Mouse (Mus musculus): Measurements from ENCODE around the gene Arhgef10l.
"Not testable (repeated sequence)": the region's sequence is repeated elsewhere in the genome, so short reads cannot be mapped to it uniquely, and the experiment has no call there.

Gene Arhgef10l

DNA sequence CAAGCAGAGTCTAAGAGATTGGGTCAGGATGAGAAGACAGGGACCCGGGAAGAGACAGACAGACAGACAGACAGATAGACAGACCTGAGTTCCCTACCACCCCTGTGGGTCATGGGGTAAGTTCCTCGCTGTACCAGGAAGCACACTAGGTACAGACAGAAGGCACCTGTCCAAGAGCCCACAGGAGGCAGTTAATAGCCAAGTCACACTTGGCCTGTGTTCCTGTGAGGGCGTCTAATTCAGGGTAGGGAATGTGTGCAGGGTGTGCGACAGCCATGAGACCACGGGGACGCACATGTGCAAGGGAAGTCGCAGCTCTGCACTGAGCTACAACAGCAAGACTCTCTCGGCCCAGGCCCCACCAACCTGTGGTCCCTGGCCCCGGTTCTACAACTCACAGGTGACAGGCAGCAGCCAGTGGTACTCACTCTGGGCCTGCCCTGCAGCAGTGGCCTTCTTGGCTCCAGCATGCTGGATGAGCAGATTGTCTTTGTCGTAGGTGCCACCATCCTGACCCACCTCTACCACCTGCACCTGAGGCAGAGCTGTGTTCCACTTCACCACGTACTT lies 97.8 kb downstream of the Arhgef10l start:
- DNase-seq: no peak

- DNase-seq: no peak
Observed at GRCm38 (mm10) chr4:140566785-140567184, 99.0 kb downstream of the Arhgef10l start.

DNA sequence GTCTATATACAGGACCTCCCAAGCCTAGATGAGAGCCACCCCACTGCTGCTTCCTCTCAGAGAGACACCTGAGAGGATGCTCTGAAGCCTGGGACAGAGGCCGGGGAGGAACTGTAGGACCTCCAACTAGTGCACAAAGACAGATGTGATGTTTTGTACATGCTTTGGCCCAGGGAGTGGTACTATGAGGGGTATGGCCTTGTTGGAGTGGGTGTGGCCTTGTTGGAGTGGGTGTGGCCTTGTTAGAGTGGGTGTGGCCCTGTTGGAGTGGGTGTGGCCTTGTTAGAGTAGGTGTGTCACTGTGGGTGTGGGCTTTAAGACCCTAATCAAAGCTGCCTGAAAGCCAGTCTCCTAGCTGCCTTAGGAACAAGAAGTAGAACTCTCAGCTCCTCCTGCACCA lies 101.4 kb downstream of the Arhgef10l start:
- DNase-seq: not testable (repeated sequence)

- peak; percentile 91 to 93 for DNase-seq
Observed at GRCm38 (mm10) chr4:140562461-140563178, 103.2 kb downstream of the Arhgef10l start.

DNA sequence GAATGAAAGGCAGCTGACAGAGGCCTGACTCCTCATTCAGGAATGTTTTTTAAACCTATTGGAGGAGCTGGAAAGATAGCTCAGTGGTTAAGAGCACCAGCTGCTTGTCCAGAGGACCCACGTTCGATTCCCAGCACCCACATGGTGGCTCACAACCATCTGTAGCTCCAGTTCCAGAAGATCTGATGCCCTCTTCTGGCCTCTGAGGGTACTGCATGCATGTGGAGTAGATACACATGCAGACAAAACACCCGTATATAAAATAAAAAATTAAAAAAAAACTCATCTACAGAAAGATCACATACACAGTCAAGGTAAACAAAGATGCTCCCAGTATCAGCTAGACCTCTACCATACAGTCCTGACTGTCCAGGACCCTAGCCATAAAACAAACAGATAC lies 104.1 kb downstream of the Arhgef10l start:
- DNase-seq: no peak

- no peak for DNase-seq
Observed at GRCm38 (mm10) chr4:140559862-140560261, 106.0 kb downstream of the Arhgef10l start.

DNA sequence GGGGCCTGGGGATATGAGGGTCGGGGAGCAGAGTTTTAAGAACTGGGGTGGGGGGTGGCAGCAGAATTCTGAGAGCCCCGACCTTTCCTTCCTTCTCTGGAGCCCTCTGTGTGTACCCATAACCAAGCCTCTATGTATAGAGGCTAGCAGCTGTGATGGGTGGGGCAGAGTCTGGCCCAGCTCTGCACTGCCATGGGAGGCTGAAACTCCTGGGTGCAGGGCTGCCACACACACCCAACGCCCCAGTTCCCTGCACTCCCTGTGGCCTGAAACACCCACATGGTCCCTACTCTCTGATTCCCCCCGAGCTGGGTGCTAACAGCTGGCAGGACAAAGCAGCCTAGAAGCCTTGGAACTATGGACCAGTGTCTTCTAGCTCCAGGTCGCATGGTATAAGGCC lies 107.6 kb downstream of the Arhgef10l start:
- no peak for DNase-seq

- DNase-seq: no peak
Observed at GRCm38 (mm10) chr4:140556561-140556960, 109.3 kb downstream of the Arhgef10l start.

DNA sequence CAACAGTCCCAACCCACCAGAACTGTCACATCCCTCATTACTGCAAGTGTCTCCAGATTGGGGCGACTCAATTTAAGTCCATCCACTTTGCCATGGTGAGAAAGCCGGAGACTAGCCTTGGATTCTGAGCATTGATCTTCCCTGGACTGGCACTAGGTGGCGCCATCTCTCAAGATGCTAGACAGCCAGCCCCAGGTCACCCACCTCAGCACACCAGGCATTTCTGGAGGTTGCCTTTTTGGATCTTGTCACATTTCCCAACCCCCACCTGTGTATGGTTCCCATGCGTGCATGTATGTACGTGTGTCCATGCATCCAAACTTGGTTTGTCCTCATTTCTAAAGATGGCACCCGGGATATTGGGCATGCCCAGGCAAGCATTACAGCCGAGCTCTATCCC lies 110.5 kb downstream of the Arhgef10l start:
- peak; percentile 87 to 89 for DNase-seq

DNA sequence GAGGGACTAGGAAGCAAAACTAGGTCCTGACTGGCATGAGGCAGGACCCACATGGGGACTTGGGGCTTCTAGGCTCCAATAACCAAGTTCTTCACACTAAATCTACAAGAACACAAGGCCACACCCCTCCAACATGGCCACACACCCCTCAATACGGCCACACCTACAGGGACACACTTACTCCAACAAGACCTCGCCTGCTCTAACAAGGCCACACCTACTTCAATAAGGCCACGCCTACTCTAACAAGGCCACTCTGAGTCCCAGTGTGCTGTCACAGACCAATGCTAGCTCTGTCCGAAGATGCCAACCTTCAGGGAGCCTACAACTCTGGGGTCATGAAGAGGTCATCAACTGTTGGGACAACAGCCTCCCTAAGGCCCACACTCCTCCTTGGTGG lies 111.3 kb downstream of the Arhgef10l start:
- no peak for DNase-seq

DNA sequence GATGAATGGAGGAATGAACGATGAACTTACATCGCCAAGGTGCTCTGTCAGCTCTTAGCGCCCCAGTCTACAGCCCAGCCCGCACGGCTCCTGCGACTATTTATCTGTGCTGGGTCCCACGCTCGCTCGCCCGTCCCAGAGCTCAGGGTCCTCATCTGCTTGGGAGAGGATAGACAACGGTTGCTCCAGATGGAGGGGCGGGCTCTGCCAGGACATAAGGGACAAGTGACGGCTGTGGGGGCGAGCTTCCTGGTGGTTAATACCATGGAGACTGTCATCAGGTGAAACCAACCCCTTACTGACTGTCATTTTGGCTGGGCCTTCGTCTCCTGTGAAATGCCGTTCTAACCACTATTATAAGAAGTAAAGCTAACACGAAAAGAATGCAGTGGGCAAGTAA lies 114.0 kb downstream of the Arhgef10l start:
- DNase-seq: no peak

DNA sequence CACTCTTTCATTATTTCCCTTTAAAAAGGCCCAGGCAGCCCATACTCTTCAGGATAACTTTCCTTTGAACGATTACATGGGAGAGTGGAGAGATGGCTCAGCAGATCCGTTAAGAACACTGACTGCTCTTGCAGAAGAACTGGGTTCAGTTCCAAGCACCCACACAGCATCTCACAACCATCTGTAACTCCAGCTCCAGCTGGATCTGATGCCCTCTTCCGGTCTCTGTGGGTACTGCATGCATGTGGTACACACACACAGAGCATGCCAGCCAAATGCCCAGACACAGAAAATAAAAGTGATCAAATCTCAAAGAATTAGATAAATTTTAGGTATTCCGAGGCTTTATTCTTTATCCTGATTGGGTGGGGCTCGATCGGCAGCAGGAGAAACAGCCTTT lies 115.1 kb downstream of the Arhgef10l start:
- peak; percentile 51 to 70 for DNase-seq

DNA sequence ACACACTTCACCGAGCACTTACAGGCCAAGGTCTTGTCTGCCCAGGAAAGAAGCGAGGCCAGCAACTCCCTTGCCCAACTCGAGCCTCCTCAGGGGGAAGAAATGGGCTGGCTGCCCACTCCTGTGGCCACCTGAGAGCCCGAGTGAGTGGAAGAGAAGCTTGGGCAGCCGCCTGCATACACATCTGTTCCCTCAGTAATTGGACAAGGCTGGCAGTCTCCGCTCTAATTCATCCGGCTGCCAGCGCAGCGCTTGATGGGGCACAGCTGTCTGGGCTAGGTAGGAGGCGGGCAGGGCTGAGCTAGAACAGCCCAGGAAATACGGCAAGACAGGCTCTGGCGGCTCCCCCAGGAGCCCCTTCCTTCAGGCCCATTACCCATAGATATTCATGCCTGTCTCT lies 115.8 kb downstream of the Arhgef10l start:
- peak; percentile 79 to 85 for DNase-seq

- DNase-seq: peak; percentile 95 to 97
Observed at GRCm38 (mm10) chr4:140547488-140547887, 118.3 kb downstream of the Arhgef10l start.

GRCm38 (mm10) chr4:140539125-140539524 lies 126.7 kb downstream of the Arhgef10l start:
- DNase-seq: peak; percentile 93 to 96

GRCm38 (mm10) chr4:140537561-140538021 lies 128.2 kb downstream of the Arhgef10l start:
- no peak for DNase-seq

GRCm38 (mm10) chr4:140535323-140535722 lies 130.5 kb downstream of the Arhgef10l start:
- no peak for DNase-seq

GRCm38 (mm10) chr4:140532270-140532669 lies 133.5 kb downstream of the Arhgef10l start:
- DNase-seq: no peak

GRCm38 (mm10) chr4:140531024-140531423 lies 134.8 kb downstream of the Arhgef10l start:
- no peak for DNase-seq

DNA sequence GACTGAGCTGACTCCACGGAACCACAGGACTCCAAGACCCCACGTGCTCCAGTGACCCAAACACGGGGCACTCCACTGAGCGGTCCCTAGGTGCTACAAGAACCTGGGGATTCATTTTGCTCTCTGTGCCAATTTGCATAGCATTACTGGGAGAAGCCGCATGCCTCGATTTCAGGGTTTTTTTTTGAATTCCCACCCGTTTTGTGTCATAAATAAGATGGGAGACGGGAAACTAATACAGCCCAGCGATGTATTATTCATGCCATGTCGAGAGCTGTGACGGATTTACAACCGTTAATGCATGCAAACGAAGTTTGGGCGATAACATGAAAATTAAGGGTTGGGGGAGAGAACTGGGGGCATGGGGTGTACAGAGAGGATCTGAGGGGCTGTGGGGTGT lies 136.1 kb downstream of the Arhgef10l start:
- no peak for DNase-seq

DNA sequence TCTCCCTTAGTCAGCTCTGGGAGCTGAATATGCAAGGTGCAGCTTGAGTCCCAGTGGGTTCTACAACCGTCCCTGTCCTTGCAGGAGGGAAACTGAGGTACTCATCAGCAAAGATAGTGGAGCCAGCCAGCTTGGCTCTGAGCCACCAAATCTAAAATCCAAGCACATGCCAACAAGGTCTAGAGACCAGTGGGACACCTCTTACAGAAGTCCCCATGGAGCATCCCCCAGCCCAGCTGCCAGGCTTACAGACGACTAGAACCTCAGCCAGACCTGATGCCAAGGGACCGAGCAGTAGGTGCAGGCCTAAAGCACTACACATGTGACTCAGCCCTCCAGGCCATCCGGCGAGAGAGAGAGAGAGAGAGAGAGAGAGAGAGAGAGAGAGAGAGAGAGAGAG lies 137.4 kb downstream of the Arhgef10l start:
- DNase-seq: peak; percentile 51 to 52

DNA sequence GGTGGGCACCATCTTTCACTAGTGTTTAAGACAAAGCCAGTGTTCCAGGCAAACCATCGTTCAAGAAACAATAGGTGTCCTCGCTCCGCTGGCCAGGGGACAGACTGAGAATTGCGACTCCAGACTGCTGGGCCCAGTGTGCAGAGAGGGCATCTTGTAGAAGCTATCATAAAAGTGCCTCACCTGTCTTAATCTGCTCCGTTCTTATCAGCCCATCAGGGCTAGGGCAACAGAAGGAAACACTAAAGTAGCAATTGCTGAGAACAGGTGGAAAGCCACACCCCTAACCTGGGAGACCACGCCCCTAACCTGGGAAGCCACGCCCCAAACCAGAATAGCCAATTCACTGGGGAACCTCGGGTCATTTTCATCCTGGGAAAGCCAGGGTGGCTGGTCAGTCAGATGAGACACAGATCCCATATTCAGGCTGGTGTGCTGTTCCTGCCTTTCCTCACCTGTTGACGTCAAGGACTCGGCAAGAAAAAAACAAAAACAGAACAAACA lies 140.1 kb downstream of the Arhgef10l start:
- DNase-seq: no peak

DNA sequence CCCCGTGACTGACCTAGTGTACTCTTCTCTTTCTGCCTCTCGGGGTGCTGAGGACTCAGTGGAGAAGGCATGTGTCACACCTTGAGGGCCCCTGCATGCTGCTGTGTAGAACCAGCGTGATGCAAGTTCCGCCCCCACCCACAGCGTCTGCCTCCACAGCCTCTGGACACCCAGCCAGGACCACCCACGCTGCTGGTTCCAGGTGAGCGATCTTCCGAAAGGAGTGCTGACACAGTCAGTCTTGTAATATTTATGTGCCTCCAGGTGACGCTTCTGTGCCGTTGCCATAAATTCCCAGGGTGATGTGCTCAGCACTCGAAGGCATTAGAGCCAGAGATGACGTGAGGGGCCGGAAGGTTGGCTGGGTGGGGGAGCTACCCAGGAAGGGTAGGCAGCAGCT lies 140.9 kb downstream of the Arhgef10l start:
- no peak for DNase-seq

DNA sequence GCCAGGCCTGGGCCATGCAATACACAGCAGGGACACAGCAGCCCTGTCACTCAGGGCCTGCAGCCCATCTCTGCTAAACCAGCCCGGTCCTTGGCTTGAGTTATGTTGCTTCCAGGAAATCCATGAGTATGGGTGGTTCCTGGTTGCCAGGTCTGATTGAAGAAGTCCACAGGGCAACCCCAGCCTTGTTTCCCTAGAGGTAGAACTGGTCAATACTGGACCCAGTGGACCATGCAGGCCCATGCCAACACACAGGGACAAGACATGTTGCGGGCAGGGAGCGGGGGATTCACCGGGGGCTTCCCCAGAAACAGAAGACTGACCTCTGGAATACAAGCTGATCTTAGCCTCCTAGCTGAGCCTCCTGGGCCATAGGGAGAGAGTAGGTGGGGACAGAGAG lies 142.9 kb downstream of the Arhgef10l start:
- DNase-seq: no peak

All from cerebellum, postnatal 10 days (tissue).